Mouse (Mus musculus): Measurements from ENCODE around the gene Gm5105.

DNA sequence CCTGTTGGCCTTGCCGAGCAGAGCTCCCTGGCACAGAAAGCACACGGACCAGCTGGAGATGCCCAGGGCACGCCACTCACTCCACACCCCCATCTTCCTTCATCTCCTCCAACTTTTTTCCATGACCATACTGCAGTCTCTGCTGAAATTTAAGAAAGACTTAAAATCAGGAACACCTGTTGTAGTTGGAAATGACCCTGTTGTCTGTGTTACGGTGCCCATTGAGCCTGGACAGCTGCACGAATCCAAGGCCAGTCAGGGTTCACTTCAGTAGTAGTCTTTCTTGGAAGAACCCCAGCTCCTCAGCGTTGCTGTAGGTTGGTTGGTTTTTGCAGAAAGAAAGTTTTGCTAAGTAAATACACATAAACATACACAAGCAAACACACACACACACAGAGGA lies 17.6 kb downstream of the Gm5105 start:
- TF ChIP-seq CTCF (IDR thresholded peaks at IDR 0.05; ENCODE audit: borderline replicate concordance, extremely low read depth, insufficient read depth, insufficient read length) = no peak
- no peak for TF ChIP-seq POLR2A (IDR thresholded peaks at IDR 0.05; ENCODE audit: borderline replicate concordance, extremely low read depth, insufficient read depth, insufficient read length, poor library complexity, severe bottlenecking)

Data from brain, embryonic 14.5 days (tissue).